Mouse (Mus musculus) E14TG2a.4 (cell line): ENCODE measurements around the gene Tlr9.

Experiments used
- H3K27me3 ChIP-seq: 2 replicates; pipeline ENCODE4 v1.6.1; 2014; ENCODE audit warnings: low read length, control low read depth; ENCODE audit not compliant: insufficient read depth
- H3K36me3 ChIP-seq: 2 replicates; pipeline ENCODE4 v1.6.1; 2014; ENCODE audit warnings: low read length, control low read depth; ENCODE audit not compliant: insufficient read depth
- H3K4me1 ChIP-seq: replicated peaks from 2 replicates; pipeline ENCODE4 v1.6.1; 2014; ENCODE audit warnings: low read depth, low read length, control low read depth
- H3K4me3 ChIP-seq: replicated peaks from 2 replicates; pipeline ENCODE4 v1.5.1; 2014; ENCODE audit warnings: mild to moderate bottlenecking, low read length
- H3K9me3 ChIP-seq: 2 replicates; pipeline ENCODE4 v1.6.1; 2014; ENCODE audit warnings: low read length, control low read depth
- CTCF ChIP-seq: conservative IDR thresholded peaks from 2 replicates; pipeline ENCODE4 v1.5.1; 2014; ENCODE audit warnings: low read length
- NANOG ChIP-seq: IDR thresholded peaks from 2 replicates; pipeline ENCODE4 v1.6.1; 2014; ENCODE audit warnings: borderline replicate concordance, low read length, mixed read lengths
- POU5F1 ChIP-seq: IDR thresholded peaks from 2 replicates; pipeline ENCODE4 v1.6.1; 2014; ENCODE audit warnings: low read length, borderline replicate concordance

The Tlr9 gene

GRCm38 (mm10) chr9:106273791-106274190 is 51.4 kb downstream of the Tlr9 start:
- no peaks in the 10 kb centered on the region for H3K9me3 ChIP-seq
- H3K27me3 ChIP-seq, result no peaks in the 10 kb centered on the region
- no peak overlapping the region for H3K4me3 ChIP-seq
- H3K36me3 ChIP-seq, result no peaks in the 10 kb centered on the region
- H3K4me1 ChIP-seq, result peaks cover 24% of the 10 kb centered on the region
- no peak for TF ChIP-seq POU5F1
- TF ChIP-seq NANOG, result no peak
- no peak for TF ChIP-seq CTCF

GRCm38 (mm10) chr9:106274652-106275180 is 52.3 kb downstream of the Tlr9 start:
- no peaks in the 10 kb centered on the region for H3K36me3 ChIP-seq
- H3K9me3 ChIP-seq, result no peaks in the 10 kb centered on the region
- no peak overlapping the region for H3K4me3 ChIP-seq
- no peaks in the 10 kb centered on the region for H3K27me3 ChIP-seq
- peaks cover 16% of the 10 kb centered on the region for H3K4me1 ChIP-seq
- TF ChIP-seq NANOG, result no peak
- TF ChIP-seq CTCF, result no peak
- TF ChIP-seq POU5F1, result no peak

DNA sequence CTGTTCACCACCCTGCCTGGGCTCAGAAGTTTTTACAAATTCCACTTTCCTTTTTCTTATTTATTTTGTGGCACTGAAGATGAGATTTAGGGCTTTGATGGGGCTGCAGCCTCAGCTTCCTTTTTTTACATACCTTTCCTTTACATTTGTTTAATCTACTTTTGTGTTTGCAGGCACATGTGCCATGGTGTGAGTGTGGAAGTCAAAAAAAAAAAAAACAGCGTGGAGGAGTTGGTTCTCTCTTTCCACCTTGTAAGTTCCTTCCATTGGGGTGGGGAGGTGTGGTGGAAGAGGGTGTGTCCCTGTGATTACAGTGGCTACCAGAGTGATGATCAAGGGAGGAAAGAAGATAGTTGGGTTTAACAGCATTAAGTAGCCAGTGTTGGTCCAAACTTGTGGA is 53.4 kb downstream of the Tlr9 start:
- Histone ChIP-seq H3K4me3 (no peak overlapping the region), H3K27me3 (no peaks in the 10 kb centered on the region), H3K36me3 (no peaks in the 10 kb centered on the region), H3K4me1 (peaks cover 14% of the 10 kb centered on the region), H3K9me3 (no peaks in the 10 kb centered on the region)
- no peak for TF ChIP-seq CTCF
- no peak for TF ChIP-seq NANOG
- TF ChIP-seq POU5F1, result no peak
